Mouse (Mus musculus): ENCODE results near the gene Dtx3.

DNA sequence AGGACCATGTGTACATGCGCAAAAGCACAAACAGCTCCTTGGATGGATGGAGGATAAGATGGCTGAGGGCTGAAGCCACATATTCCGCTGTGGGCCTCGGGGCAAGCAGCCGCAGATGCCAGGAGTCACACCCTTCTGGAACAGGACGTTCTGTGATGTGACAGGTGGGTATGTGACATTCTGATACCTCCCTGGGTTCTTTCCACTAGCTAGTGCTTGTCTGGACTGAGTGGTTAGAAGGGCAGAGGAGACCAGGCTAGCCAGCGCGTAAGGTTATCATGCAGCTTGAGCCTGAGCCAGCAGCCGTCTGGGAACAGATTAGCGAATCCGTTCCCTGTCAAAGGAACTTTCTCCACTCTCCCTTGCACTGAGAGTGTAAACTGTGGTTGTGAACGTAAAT is 54.6 kb downstream of the Dtx3 start:
- TF ChIP-seq POLR2A (IDR thresholded peaks at IDR 0.05; ENCODE audit: borderline replicate concordance, extremely low read depth, low read depth, low read length) (no peak), CTCF (IDR thresholded peaks at IDR 0.05; ENCODE audit: insufficient read depth, low read length) (no peak)

All from lung, adult 2 months (tissue).